Mouse (Mus musculus): Measurements from ENCODE around the gene Magi3.

DNA sequence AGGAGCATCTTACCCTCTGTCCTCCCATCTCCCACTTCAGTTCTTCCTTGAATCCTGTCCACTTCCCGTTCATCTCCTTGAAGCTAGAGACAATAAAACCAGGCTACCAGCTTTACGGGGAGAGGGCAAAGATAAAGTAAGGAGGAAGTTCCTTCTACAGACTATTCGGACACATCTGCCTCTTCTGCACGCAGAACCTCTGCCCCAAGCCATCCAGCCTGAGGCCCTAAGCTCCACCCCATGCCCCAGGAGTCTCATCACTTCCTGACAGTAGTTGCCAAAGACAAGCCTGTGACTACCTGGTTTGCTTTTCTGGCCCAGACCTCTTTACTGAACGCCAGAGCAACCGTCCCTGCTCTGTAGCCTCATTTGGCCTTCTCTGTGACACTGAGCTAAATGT is 23.8 kb upstream of the Magi3 start:
- TF ChIP-seq NELFE (IDR thresholded peaks at IDR 0.05; ENCODE audit: low read depth, low read length) (no peak), EP300 (IDR thresholded peaks at IDR 0.05; ENCODE audit: low read length) (no peak), JUND (conservative IDR thresholded peaks at IDR 0.05; ENCODE audit: low read depth, low read length) (no peak), ZNF384 (IDR thresholded peaks at IDR 0.05; ENCODE audit: low read depth, low read length) (no peak), TCF12 (IDR thresholded peaks at IDR 0.05; ENCODE audit: low read depth, low read length) (no peak)
